Mouse (Mus musculus) hematopoietic stem cell, adult 5-6 weeks (primary cell): ENCODE results near the gene Plb1. TPM values are rescaled to one million over a fixed set of nuclear protein-coding genes. Genes with fewer than 3 reads are reported as not detected.
A peak's percentile ranks its signal among the peaks of the same experiment; 100 is the strongest.

Source experiments
- ATAC-seq, 2 experiments: fragments of 125-278 bp in 1 of 2; replicated peaks in 1 of 2; 2 replicates each; pipeline ENCODE4 v1.8.0; 2016 to 2017; ENCODE audit warnings: inconsistent platforms in 2 of 2, mild to moderate bottlenecking in 2 of 2, moderate number of reproducible peaks in 2 of 2, low read depth in 1 of 2, moderate TSS enrichment in 1 of 2; ENCODE audit not compliant: low FRiP score in 2 of 2, poor library complexity in 2 of 2, severe bottlenecking in 2 of 2, insufficient read depth in 1 of 2, low TSS enrichment in 1 of 2
- total RNA-seq: library from RNA; stranded (forward); fragments of 172-1452, 232-1000 nt; gene quantifications from 2 replicates; pipeline ENCODE4 v1.2.3, GENCODE M21; 2017

Plb1 gene
- total RNA-seq = not detected in 2 replicates

DNA sequence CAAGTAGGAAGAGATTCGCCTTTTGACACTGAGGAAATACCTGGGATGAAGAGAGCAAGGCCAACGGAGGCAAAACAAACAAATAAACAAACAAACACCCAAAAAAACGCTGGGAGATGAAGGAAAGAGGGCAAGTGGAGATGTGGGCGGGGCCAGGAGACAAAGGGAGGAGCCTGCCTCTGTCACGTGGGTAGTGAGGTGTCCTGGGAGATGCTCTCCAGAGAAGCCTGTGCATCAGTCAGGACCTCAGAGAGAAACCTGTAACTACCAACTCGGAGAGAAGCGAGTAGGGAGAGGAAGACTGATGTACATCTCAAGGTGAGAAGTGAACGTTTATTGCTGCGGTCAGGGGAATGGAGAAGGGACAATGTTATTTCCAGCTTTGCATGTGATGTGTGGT lies at the start of gene Plb1:
Gene Plb1, plus strand, starts transcription at position 235 of the 400 bp plus-strand sequence.
- no peak for ATAC-seq

DNA sequence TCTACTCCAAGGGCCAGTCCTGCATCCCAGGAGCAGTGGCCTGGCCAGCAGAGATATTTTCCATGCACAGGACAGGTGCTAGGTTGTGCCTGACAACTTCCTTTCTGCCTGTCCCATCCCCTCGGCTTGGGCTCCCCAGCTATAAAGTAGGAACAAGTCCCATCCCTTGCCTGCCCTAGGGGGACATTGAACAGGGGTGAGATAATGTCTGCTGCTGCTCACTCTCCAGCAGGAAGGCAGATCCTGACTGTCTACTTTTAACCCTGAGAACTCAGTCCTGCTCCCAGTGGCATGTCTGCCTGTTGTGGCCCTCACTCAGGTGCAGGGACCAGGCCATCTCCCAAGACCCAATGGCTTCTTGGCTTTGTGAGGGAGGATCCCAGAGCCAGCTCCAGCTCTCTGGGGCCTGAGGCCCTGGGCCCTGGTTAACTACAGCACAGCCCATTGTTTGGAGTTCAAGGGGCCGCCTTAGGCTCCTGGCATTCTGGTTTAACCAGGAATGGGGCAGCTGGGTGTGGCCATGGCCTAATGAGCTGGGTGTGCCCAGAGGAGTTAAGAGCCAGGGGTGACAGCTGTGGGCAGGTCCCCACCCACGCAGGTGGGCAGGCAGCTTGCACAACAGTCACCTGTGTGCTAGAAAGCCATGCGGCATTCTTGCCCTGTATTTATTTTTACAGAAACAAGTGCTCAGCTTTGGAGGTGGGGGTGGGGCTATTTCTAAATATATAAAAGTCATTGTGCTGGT lies 49.5 kb upstream of the Plb1 start:
- ATAC-seq = no peak

DNA sequence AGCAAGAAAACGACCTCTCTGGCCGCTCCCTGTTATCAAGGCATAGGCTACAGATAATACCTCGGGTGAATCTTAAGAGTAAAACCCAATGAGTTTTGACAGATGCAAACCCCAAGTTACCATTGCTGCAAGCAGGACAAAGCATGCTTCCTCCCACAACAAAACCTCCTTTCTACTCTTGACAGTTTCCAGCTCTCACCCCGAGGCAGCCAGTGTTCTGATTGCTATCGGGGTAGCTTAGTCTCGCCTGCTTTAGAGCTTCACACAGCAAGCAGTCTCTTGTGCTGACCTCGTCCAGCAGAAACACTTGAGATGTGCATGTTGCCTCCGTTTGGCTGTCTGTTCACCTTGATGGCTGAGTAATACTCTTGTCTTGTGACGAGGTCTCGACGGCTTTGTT lies 44.8 kb upstream of the Plb1 start:
- no peak for ATAC-seq

DNA sequence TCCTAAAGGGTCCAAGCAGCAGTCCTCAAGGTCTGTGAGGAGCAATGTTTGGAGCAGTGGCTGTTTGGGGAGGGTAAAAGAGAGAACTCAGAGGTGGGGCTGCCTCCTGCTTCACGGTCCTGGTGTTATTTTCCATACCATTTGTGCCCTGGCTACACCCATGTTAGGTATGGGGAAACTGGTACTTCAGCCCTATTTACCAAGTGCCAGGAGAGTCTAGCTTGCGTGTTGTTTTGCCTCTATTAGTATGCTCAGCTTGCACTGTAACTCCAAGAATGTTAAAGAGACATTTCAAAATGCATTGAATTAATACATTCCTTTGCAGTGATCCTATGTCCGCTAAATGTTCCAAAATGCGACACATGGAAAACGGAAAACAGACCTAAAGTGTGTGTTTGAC lies 41.2 kb upstream of the Plb1 start:
- no peak for ATAC-seq

DNA sequence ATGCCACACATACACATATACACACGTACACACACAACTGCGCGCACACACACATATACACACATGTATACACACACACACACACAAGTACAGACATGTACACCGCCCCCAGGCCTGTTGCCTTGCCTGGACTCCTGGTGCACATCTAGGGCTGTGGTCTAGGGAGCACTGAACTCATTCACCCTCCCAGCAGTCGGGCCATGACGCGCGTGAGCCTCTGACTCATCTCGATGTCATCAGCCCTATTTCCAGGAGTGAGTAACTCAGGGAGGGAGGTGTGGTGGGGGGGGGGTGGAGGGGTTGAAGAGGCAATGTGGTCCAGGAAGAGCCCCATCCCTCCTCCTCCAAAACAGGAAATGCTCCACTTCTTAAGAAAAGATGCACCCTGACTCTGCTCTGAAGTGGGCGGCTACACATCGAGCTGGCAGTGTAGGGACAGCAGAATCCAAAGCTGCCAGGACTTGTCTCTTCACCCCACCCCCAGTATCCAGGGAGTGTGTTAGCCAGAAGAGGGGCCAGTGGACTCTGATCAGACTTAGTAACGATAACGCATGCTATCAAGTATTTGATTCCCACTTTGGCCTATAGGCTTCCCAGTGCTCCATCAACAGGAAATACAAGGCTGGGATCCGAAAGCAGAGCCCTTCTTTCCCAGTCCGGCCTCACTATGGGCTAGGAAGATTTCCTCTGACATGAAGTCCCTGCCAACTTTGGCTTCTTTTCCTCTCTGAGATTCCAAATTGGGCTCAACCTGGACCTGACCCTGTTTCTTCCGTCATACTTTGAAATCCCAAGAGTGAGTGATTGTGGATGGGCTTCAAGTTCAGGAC lies 40.3 kb upstream of the Plb1 start:
- no peak for ATAC-seq

DNA sequence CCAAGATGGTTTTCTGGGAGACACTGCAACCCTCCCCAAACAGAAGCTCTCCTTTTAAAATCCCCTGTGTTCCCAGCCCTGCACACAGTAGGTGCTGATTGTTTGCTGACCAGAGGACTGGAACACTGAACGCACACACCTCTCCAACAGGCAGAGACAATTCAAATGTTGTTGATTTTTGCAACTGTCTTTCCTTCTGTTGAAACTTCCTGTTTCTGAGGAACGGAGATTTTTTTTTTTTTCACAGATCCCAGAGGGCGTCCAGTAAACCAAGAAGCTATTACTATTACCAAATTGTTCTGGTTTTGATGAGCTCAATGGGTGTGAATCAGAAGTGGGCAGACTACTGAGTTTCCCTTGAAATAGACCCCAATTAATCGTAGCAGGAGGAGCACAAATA lies 38.3 kb upstream of the Plb1 start:
- ATAC-seq = no peak

DNA sequence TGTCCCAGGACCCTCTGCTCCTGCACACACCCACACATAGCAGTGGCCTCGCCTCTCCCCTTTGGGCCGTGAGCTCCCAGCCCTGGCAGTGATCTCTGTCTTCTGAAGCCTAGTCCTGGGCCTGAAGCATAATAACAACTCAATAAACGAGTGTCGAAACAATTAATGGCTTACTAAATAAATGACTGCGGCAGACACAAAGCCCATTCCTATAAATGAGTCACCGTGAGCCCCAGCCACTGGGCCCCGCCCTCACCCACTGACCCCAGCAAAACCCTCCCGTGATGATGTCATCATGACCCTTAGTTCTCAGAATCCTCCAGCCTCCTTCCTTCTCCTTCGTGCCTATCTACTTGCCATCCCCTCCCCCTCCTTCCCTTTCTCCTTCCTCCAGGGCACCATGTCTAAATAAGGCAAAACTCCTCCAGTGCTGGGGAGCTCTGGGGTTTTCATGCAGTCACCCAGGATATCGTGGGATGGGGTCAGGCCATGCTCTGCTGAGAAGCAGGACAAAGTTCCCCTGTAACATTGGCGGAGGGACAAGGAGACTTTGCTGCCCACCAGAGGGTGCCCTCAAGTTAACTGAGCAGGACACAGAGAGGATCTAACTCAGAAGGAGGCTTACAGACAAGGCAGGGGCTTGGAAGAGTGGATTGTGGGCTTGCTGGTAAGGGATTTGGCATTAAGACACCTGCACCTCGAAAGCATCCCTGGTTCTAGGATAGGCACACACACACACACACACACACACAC lies 36.5 kb upstream of the Plb1 start:
- ATAC-seq = no peak

DNA sequence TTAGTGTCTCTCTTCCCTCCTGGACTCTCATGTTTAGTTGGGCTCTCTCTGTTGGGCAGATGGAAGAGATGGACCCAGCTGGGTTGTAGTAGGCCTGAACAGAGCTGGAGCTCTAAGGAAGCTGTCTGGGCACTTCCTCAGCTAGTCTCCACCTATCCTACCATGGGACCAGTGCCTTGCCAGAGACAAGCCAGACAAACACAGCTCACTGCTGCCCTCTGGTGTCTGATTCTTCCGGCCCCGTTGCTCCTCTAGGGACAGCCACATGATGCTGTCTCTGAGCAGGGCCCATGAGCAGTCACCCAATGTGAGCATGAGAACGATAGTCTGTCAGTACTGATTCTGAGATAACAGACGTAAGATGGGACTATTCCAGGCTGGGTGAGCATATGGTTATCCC lies 34.8 kb upstream of the Plb1 start:
- peak; percentile 66 to 84 for ATAC-seq

DNA sequence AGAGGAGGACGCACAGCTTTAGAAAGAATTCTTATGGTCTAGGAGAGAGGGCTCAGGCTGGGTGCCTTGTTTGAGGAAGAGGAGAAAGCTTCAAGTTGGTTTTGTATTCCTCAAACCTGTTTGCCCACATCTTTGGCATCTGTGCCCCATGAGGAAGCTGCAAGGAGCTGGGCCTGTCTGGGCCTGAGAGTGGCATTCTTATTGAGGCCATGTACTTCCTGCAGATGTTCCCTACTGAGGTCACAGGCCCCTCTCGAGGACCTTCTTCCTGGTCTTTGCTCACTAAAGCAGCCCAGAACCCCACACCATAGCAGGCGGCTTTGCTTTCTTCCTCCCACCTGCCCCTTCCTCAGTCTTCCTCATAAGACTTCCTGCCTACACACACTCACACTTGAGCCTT lies 33.4 kb upstream of the Plb1 start:
- peak; percentile 74 to 82 for ATAC-seq

DNA sequence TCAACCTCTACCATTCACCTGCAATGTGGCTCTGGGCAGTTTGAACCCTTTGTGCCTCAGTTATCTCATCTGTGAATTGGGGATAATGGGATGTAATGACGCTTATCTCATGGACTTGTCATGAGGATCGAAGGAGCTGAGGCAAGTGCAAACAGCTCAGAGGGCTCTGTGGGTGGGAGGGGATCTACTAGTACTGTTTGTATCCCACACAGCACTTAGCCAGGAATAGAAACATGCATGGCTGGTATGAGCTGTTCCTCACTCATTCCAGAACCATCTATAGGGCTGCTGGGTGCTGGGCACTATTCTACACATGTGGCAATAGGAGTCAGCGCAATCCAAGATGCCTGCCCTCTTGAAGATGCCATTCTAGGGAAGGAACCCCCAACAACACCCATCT lies 32.9 kb upstream of the Plb1 start:
- no peak for ATAC-seq

DNA sequence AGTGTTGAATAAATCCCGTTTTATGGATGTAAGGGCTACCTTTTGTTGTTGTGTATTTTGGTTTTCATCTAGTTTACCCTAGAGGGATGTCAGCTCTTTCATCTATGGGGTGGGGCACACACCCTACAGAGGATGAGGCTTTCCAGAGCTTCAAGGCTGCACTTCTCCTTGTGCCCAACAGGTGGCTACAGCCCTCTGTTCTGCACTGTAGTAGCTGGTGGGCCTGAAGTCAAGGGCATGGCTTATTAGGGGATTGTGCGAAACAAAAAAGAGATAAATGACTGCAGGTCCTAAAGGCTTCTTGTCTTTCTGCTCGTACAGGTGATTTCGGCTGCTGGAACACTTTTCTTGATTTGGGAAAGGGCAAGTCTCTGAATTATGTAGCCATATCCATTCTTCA lies 27.9 kb upstream of the Plb1 start:
- peak; percentile 69 to 92 for ATAC-seq

DNA sequence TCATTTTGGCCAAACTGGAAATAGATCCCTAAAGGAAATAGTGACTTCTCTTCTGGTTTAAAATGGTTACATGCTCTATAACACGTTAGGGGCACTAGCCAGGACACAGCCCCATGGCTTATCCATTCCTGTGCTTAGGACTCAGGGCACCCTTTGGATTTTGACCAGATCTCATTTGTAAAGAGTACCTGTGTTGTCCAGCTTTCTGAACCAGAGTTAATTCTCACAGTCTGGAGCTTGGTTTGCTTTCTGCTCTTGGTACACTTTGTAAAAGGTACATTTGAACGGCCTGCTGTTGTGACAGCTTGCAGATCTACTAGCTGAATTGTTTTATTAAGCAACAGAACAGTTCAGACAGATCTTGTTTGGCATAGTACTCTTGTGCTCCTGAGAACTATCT lies 25.8 kb upstream of the Plb1 start:
- no peak for ATAC-seq

DNA sequence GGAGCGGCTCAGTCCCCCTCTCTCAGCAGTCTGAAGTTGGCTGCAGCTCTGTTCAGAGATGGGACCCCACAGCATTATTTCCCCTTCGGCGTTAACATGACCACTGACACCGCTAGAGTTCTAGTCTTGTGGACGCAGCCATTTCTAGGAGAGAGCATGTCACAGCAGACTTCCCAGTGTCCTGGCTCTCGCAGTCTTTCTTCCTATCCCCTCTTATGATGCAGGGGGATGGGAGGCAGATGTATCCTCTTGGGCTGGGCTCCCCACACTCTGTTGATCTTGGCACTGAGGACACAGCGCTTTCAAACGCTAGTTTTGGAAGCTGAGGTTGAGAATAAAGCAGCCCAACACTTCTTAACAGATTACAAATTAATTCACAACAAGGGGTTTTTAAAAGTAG lies 24.0 kb upstream of the Plb1 start:
- ATAC-seq = no peak

DNA sequence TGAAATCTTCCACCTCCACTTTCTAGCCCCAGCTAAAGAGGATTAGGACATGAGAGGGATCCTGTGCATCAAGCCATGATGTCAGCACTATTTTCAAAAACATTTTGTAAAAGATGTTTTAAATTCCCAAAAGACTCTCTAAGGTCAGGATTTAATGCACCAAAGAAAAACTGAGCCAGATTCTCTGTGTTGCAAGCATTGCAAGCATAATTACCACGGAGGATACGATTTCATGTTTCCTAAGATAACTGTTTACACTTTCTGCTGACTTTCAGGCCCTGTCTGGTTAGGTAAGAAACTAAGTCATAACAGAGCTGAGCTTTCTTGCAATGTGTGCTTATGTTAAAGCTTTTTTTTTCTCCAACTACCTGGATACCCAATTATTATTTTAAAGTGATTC lies 21.5 kb upstream of the Plb1 start:
- ATAC-seq = no peak

DNA sequence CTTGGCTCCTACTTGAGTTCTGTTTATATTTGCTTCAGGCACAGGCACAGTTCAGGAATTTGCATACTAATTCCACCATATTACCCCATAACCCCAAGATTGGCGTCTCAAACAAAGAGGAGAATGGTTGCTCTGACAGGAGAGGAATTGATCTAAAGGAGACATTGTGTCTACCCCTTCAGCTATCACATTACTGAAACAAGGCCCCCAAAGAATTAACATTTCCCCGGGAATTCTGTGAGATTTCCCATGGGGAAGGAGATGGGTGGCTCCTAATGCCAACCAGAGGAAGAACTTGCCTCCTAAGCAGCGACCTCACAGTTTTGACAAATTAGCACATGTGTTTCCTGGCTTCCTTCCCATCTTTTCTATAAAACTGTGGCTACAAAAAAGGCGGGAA lies 18.8 kb upstream of the Plb1 start:
- no peak for ATAC-seq

DNA sequence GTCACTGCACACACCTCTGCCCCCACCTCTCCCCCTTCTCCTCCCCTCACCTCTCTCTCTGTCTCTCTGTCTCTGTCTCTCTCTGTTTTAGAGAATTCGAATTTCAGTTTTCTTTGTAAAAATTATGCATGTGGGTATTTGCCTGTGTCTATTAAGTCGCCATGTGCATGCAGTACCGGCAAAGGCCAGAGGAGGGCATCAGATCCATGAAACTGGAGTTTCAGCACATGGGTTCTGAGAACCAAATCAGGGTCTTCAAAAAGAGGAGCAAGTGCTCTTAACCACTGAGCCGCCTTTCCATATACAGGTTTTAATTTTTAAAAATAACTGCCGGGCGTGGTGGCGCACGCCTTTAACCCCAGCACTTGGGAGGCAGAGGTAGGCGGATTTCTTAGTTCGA lies 17.0 kb upstream of the Plb1 start:
- ATAC-seq = no peak

DNA sequence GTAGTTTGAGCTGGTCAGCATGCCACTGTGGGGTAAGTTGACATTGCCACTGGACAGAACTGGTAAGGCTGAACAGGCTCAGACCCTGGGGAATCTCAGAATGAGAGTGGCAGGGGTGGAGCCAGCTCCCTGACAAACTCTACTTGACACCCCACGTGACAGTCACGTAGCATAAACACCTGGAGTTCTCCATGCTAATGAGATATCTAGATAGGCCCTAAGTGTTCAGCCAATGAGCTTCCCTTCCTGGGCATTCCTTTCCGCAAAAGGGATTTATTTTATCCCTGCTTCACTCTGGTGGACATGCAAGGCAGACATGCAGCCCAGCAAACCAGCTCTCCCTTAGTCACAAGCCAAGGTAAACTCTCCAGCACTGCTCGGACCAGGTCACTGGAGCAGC lies 16.0 kb upstream of the Plb1 start:
- no peak for ATAC-seq

DNA sequence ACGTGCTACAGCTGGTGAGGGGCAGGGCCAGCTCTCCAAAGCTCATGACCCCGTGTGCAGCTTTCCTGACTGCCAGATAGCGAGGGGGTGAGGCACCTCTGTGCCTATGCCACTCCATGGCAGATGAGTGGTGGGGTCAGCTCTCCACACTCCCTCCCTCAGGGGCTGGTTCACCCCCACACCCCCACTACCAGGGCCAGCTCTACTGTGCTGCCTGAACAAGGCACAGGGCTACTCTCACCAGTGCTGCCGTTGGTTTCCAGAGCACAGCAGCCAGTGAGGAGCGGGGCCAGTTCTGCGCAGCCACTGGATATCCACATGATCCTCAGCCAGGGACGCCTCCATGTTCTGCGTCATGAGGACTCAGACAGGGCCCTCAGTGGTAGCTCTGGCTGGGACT lies 15.0 kb upstream of the Plb1 start:
- no peak for ATAC-seq
